Mouse (Mus musculus) limb, embryonic 13.5 days (tissue): ENCODE results near the gene Aasdhppt. TPM values are rescaled to one million over a fixed set of nuclear protein-coding genes. Genes with fewer than 3 reads are reported as not detected.

Experiments
- ATAC-seq: fragments of 200-750 bp; cut with Nextera tagmentation; 2 replicates; pipeline ENCODE4 v1.8.0; 2017; ENCODE audit warnings: low read depth, moderate number of reproducible peaks, moderate TSS enrichment; ENCODE audit not compliant: low FRiP score
- H3K27ac ChIP-seq: fragments of 300-500 bp; sonication (generic); 2 replicates; pipeline ENCODE4 v1.5.1; 2015; ENCODE audit warnings: inconsistent platforms, mild to moderate bottlenecking, moderate library complexity
- H3K27me3 ChIP-seq: fragments of 300-500 bp; sonication (generic); 2 replicates; pipeline ENCODE4 v1.6.1; 2015; ENCODE audit warnings: mild to moderate bottlenecking, inconsistent platforms
- H3K36me3 ChIP-seq: fragments of 300-500 bp; sonication (generic); 2 replicates; pipeline ENCODE4 v1.6.1; 2015; ENCODE audit warnings: inconsistent platforms, mild to moderate bottlenecking, moderate library complexity
- H3K4me1 ChIP-seq: fragments of 300-500 bp; sonication (generic); 2 replicates; pipeline ENCODE4 v1.6.1; 2015; ENCODE audit warnings: inconsistent platforms
- H3K4me2 ChIP-seq: fragments of 300-500 bp; sonication (generic); replicated peaks from 2 replicates; pipeline ENCODE4 v1.6.1; 2015; ENCODE audit warnings: inconsistent platforms, mild to moderate bottlenecking, moderate library complexity
- H3K4me3 ChIP-seq: fragments of 300-500 bp; sonication (generic); 2 replicates; pipeline ENCODE4 v1.5.1; 2015; ENCODE audit warnings: moderate library complexity, mild to moderate bottlenecking, inconsistent platforms
- H3K9ac ChIP-seq: fragments of 300-500 bp; sonication (generic); 2 replicates; pipeline ENCODE4 v1.6.1; 2015; ENCODE audit warnings: mild to moderate bottlenecking, inconsistent platforms
- H3K9me3 ChIP-seq: fragments of 300-500 bp; sonication (generic); 2 replicates; pipeline ENCODE4 v1.6.1; 2016; ENCODE audit warnings: inconsistent platforms
- WGBS: fragments of 180-500 bp; shearing (Covaris S2); methylation state at CpG from one replicate; pipeline ENCODE4 v1.1.7; 2015; 5-methylcytosine and 5-hydroxymethylcytosine counted together
- polyA plus RNA-seq: library from polyadenylated mRNA; unstranded; fragments of >200 nt; fragmentation: Nextera tagmentation; extraction: Ambion mirVana; gene quantifications from 2 replicates; pipeline ENCODE4 v1.2.1, GENCODE M21; 2015

Aasdhppt gene
- polyA plus RNA-seq, result 38.1 and 39.3 TPM in 2 replicates

DNA sequence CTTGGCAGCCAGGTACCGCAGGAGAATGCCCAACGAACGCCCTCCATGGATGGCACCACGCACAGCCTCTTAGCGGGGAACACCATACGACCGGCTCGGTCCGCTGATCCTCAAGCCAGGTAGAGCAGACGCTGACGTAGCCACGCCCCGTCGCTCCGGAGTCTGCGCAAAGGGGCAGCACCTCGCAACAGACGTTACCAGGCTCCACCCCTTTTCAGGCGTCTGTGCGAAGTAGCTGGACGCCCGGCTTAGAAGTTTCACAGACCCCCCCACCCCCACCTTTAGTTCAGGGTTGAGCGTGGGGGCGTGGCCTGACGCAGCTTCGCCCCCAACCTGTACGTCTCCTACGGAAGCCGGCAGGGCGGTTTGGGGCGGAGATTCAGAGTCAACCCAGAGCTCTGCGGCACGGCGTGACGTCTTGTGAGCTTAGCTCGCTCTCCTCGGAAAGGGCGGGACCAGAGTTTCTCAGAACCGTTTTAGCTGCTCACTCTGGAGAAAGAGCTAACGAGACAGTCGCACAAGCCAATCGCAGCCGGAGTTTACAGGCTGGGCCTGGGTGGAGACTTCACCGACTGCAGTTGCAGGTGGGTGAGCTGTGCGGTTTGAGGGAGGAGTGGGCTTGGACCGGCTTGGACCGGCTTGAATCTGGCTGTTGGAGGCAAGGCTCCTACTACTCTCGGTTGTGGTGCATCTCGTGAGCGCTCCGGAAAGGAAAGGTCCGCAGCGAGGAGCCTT lies at the start of gene Aasdhppt, which contains the start of gene Kbtbd3:
Gene Aasdhppt, minus strand, starts transcription at position 121 of the 735 bp plus-strand sequence.
Gene Kbtbd3, plus strand, starts transcription at position 483 of the 735 bp plus-strand sequence.
- Histone ChIP-seq H3K9me3 (no peaks in the 10 kb centered on the region), H3K36me3 (no peaks in the 10 kb centered on the region), H3K4me3 (peak within 1 kb of the TSS; percentile 74), H3K9ac (peak within 1 kb of the TSS; percentile 87), H3K4me2 (peak within 1 kb of the TSS; percentile 76), H3K27me3 (no peaks in the 10 kb centered on the region), H3K4me1 (peaks cover 13% of the 10 kb centered on the region), H3K27ac (peak within 1 kb of the TSS; percentile 95)
- 0% methylated on average over 53 of the region's 53 CpGs for WGBS
- peak; percentile 99 for ATAC-seq

DNA sequence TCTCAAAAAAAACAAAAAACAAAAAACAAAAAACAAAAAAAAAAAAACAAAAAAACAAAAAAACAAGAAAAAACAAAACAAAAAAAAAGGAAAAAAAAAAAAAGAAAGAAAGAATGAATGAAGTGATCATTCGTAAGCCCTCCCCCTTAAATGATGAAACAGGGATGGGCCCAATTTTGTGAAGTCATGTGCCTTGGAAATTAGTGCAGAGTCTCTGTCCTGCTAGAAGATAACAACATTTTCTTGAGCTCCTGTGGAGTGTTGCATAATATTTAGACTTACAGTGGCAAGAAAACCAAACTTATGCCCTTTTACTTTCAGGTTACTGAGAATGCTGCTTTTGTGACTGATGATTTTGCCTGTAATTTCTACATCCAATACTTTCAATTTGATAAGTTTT lies 43.9 kb upstream of the Aasdhppt start:
- no peaks in the 10 kb centered on the region for H3K4me1 ChIP-seq
- ATAC-seq, result no peak
- no peak overlapping the region for H3K27ac ChIP-seq
- no peak overlapping the region for H3K4me3 ChIP-seq
- no peaks in the 10 kb centered on the region for H3K27me3 ChIP-seq
- 79% methylated on average over 1 of the region's 1 CpGs for WGBS
- H3K36me3 ChIP-seq, result no peaks in the 10 kb centered on the region
- H3K9me3 ChIP-seq, result no peaks in the 10 kb centered on the region
- no peak overlapping the region for H3K9ac ChIP-seq
- H3K4me2 ChIP-seq, result no peak overlapping the region

GRCm38 (mm10) chr9:4318939-4319721 lies 9.9 kb upstream of the Aasdhppt start:
- no peaks in the 10 kb centered on the region for H3K36me3 ChIP-seq
- 85% methylated on average over 6 of the region's 6 CpGs for WGBS
- no peak overlapping the region for H3K4me3 ChIP-seq
- H3K9ac ChIP-seq, result no peak overlapping the region
- H3K9me3 ChIP-seq, result no peaks in the 10 kb centered on the region
- H3K4me1 ChIP-seq, result no peaks in the 10 kb centered on the region
- no peak overlapping the region for H3K4me2 ChIP-seq
- H3K27me3 ChIP-seq, result no peaks in the 10 kb centered on the region
- ATAC-seq, result no peak
- no peak overlapping the region for H3K27ac ChIP-seq

DNA sequence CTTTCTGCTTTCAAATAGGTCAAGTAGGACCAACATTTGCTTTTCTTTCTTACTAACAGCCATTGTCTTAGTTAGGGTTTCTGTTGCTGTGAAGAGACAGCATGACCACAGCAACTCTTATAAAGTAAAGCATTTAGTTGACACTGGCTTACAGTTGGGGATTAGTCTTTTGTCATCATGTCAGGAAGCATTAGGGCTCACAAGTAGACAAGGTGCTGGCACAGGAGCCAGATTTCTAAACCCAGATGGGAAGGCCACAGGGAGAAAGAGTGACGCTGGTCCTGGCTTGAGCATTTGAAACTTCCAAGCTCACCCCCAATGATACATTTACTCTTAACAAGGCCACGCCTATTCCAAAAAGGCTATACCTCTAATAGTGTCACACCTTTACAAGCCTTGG lies 6.5 kb upstream of the Aasdhppt start:
- Histone ChIP-seq H3K36me3 (no peaks in the 10 kb centered on the region), H3K27ac (no peak overlapping the region), H3K4me2 (no peak overlapping the region), H3K4me1 (peaks cover 2% of the 10 kb centered on the region), H3K4me3 (no peak overlapping the region), H3K27me3 (no peaks in the 10 kb centered on the region), H3K9me3 (no peaks in the 10 kb centered on the region), H3K9ac (no peak overlapping the region)
- WGBS, result 91% methylated on average over 2 of the region's 2 CpGs
- ATAC-seq, result no peak

GRCm38 (mm10) chr9:4313946-4314345 lies 4.7 kb upstream of the Aasdhppt start:
- peaks cover 6% of the 10 kb centered on the region for H3K4me1 ChIP-seq
- H3K27ac ChIP-seq, result no peak overlapping the region
- H3K4me2 ChIP-seq, result no peak overlapping the region
- ATAC-seq, result no peak
- H3K36me3 ChIP-seq, result no peaks in the 10 kb centered on the region
- no peaks in the 10 kb centered on the region for H3K27me3 ChIP-seq
- H3K9ac ChIP-seq, result no peak overlapping the region
- WGBS, result 89% methylated on average over 4 of the region's 4 CpGs
- no peaks in the 10 kb centered on the region for H3K9me3 ChIP-seq
- no peak overlapping the region for H3K4me3 ChIP-seq

DNA sequence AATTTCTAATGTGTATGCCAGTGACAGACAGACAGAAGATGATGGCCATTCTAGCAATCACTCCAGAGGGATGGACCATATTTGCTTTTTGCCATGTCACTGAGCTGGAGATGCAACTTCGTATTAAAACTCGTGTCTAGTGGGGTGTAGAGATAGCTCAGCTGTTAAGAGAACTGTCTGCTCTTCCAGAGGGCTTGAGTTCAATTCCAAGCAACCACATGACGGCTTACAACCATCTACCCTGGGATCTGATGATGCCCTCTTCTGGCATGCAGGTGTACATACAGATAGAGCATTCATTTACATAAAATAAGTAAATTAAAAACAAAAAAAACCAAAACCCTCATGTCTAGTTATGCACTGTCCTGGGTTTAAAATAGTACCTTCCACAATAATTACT lies 1.9 kb upstream of the Aasdhppt start:
- H3K4me3 ChIP-seq, result 0 out of 2 replicates have a peak overlapping the region, but pooled peaks have one; percentile 74
- WGBS, result 93% methylated on average over 3 of the region's 3 CpGs
- no peaks in the 10 kb centered on the region for H3K36me3 ChIP-seq
- no peaks in the 10 kb centered on the region for H3K27me3 ChIP-seq
- no peak overlapping the region for H3K27ac ChIP-seq
- H3K4me1 ChIP-seq, result peaks cover 13% of the 10 kb centered on the region
- no peak overlapping the region for H3K9ac ChIP-seq
- ATAC-seq, result no peak
- no peaks in the 10 kb centered on the region for H3K9me3 ChIP-seq
- H3K4me2 ChIP-seq, result no peak overlapping the region

DNA sequence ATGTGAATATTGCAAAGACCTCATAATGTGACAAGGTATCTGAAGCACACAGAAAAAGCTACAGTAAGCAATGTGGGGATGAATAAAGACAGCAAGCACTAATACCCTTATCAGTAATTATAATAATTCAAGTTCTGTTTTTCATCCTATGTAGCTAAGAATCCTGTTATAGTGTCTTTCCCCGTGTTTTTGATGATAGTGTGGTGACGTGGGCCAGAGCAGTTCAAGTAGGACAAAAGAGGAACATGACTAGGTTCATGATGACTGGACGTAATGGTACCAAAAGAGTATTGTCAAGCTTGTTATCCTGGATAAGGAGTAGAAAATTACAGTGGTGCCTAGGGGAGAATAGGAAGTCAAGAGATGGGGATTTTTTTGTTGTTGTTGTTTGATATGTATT lies 1.4 kb upstream of the Aasdhppt start:
- Histone ChIP-seq H3K9me3 (no peaks in the 10 kb centered on the region), H3K9ac (peak overlapping the region; percentile 87), H3K27me3 (no peaks in the 10 kb centered on the region), H3K27ac (no peak overlapping the region), H3K4me3 (peak overlapping the region; percentile 74), H3K4me1 (peaks cover 13% of the 10 kb centered on the region), H3K4me2 (peak overlapping the region; percentile 73), H3K36me3 (no peaks in the 10 kb centered on the region)
- ATAC-seq, result no peak
- 75% methylated on average over 3 of the region's 3 CpGs for WGBS

GRCm38 (mm10) chr9:4308628-4309350 lies 482 bp downstream of the Aasdhppt start:
- ATAC-seq, result peak; percentile 20
- H3K36me3 ChIP-seq, result no peaks in the 10 kb centered on the region
- H3K4me3 ChIP-seq, result peak overlapping the region; percentile 74
- H3K4me1 ChIP-seq, result peaks cover 13% of the 10 kb centered on the region
- peak overlapping the region; percentile 80 for H3K27ac ChIP-seq
- no peaks in the 10 kb centered on the region for H3K9me3 ChIP-seq
- peak overlapping the region; percentile 76 for H3K4me2 ChIP-seq
- peak overlapping the region; percentile 80 for H3K9ac ChIP-seq
- H3K27me3 ChIP-seq, result no peaks in the 10 kb centered on the region
- under 1% methylated on average over 36 of the region's 36 CpGs for WGBS

GRCm38 (mm10) chr9:4304867-4305266 lies 4.4 kb downstream of the Aasdhppt start:
- H3K27me3 ChIP-seq, result no peaks in the 10 kb centered on the region
- H3K9me3 ChIP-seq, result no peaks in the 10 kb centered on the region
- H3K36me3 ChIP-seq, result peaks cover 22% of the 10 kb centered on the region
- peaks cover 7% of the 10 kb centered on the region for H3K4me1 ChIP-seq
- H3K27ac ChIP-seq, result no peak overlapping the region
- H3K9ac ChIP-seq, result no peak overlapping the region
- no peak overlapping the region for H3K4me2 ChIP-seq
- no peak for ATAC-seq
- H3K4me3 ChIP-seq, result no peak overlapping the region
- 60% methylated on average over 1 of the region's 1 CpGs for WGBS

DNA sequence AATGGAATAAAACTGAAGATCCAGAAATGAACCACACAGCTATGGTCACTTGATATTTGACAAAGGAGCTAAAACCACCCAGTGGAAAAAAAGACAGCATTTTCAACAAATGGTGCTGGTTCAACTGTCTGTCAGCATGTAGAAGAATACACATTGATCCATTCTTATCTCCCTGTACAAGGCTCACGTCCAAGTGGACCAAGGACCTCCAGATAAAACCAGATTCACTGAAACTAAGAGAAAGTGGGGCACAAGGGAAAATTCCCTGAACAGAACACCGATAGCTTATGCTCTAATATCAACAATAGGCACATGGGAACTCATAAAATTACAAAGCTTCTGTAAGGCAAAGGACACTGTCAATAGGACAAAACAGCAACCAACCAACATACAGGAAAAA lies 8.8 kb downstream of the Aasdhppt start:
- H3K4me3 ChIP-seq, result no peak overlapping the region
- WGBS, result 95% methylated on average over 2 of the region's 2 CpGs
- no peaks in the 10 kb centered on the region for H3K4me1 ChIP-seq
- no peaks in the 10 kb centered on the region for H3K27me3 ChIP-seq
- H3K36me3 ChIP-seq, result peaks cover 42% of the 10 kb centered on the region
- ATAC-seq, result no peak
- H3K27ac ChIP-seq, result no peak overlapping the region
- no peaks in the 10 kb centered on the region for H3K9me3 ChIP-seq
- H3K4me2 ChIP-seq, result no peak overlapping the region
- H3K9ac ChIP-seq, result no peak overlapping the region

GRCm38 (mm10) chr9:4283850-4284249 lies 25.4 kb downstream of the Aasdhppt start:
- H3K9me3 ChIP-seq, result no peaks in the 10 kb centered on the region
- peaks cover 12% of the 10 kb centered on the region for H3K36me3 ChIP-seq
- H3K4me2 ChIP-seq, result no peak overlapping the region
- WGBS, result 25% methylated on average over 3 of the region's 3 CpGs
- no peaks in the 10 kb centered on the region for H3K27me3 ChIP-seq
- H3K27ac ChIP-seq, result no peak overlapping the region
- no peak for ATAC-seq
- no peaks in the 10 kb centered on the region for H3K4me1 ChIP-seq
- no peak overlapping the region for H3K4me3 ChIP-seq
- H3K9ac ChIP-seq, result no peak overlapping the region

GRCm38 (mm10) chr9:4266881-4267280 lies 42.4 kb downstream of the Aasdhppt start:
- Histone ChIP-seq H3K9me3 (no peaks in the 10 kb centered on the region), H3K4me1 (no peaks in the 10 kb centered on the region), H3K4me3 (no peak overlapping the region), H3K27me3 (no peaks in the 10 kb centered on the region), H3K36me3 (no peaks in the 10 kb centered on the region), H3K27ac (no peak overlapping the region), H3K4me2 (no peak overlapping the region), H3K9ac (no peak overlapping the region)
- 91% methylated on average over 3 of the region's 3 CpGs for WGBS
- no peak for ATAC-seq
